Mouse (Mus musculus): ENCODE measurements at regions not wholly inside any gene's neighbourhood (a gene's known extent, or its start where the extent isn't known, plus 50 kb on each side); places are given as distances from the start of the nearest gene placed in this dataset.

DNA sequence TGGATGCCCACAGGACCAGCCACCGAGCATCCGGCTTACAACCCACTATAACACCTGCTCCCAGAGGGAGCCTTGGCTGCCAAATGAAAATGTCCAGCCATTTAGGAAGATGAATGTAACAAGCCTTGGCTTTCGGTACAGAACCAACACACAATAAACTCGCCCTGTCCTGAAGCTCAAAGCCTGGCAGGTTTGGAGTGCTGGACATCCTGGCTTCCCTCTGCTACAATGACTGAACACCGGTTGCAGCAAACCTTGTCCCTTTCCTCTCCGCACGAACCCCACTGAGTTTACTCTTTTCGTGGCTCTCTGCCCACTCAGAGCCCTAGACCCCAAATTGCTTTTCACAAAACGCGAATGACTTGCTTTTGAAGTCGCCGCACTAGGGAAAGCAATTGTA is 441.9 kb downstream of the Glrx3 start:
- no peak for DNase-seq (ENCODE audit: low spot score in 2 of 2)

DNA sequence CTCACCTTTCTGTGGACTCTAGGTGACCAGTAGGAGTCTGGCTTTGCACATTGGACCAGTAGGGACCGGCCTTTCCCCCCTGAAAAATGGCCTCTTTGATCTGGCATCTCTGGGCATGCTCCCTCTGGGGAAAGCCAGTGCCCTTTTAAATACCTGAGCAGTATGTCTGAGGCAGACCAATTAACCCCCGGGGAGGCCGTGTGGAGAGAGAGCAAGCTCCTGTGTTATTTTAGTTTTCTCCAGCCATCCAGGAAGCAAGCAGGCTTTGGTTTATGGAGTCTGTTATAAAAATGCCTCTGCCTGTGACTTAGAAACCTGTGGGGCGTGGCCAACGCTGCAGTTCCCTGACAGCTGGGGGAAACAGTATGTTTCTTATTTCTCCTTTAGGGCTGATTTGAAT is 445.5 kb downstream of the Glrx3 start:
- DNase-seq (ENCODE audit: low spot score in 2 of 2) = no peak

DNA sequence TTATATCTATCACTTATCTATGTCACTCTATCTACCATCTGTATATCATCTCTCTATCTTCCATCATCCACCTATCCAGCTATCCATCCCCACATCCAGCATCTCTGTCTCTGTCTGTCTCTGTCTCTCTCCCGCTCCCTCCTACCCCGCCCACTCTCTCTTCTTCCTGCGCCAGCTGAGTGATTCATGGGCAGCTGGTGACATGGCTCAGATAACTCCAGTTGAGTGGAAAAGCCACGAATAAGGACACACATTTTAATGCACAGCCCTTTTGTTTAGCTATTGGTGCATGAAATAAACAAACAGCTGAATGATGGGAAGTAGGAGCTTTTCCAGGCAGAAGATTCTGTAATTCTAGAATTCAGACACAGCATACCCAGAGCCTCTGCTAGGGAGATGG is 446.3 kb downstream of the Glrx3 start:
- no peak for DNase-seq (ENCODE audit: low spot score in 2 of 2)

DNA sequence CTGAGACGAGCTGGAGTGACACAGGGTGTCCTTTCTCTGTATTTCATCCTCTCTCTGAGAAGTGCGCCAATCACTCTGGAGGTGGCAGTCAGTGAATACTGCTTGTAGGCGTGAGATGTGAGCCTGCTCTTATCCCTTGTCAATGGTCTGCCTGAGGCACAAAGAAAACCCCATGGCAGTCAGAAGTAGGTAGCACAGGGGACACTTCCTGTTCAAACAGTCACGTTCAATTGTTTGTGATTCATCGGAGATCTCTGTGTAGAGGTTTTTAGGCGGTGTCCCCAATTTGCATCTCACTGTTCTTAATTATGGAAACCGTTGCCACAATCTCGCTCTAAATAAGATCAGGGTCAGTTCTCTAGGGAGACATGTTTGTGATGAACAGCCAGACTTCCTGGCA is 447.7 kb downstream of the Glrx3 start:
- DNase-seq (ENCODE audit: low spot score in 2 of 2) = no peak

DNA sequence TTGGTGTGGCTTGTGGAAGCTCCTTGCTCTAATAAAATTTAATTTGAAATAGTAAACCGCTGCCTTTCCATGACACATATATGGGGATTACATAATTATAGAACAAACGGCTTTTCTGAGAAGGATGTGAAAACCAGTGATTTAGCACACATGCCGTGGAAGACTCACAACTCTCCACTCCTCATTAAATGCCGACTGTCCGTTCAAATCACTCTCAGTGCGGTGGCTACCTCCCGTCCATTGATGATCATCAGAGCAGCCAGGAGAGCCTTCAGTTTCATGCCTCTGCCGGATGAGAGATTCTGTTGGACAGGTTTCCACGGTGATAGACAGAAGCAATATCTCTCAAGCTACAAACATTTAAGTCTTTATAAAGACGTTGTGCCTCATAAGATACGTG is 451.3 kb downstream of the Glrx3 start:
- DNase-seq (ENCODE audit: low spot score in 2 of 2) = no peak

DNA sequence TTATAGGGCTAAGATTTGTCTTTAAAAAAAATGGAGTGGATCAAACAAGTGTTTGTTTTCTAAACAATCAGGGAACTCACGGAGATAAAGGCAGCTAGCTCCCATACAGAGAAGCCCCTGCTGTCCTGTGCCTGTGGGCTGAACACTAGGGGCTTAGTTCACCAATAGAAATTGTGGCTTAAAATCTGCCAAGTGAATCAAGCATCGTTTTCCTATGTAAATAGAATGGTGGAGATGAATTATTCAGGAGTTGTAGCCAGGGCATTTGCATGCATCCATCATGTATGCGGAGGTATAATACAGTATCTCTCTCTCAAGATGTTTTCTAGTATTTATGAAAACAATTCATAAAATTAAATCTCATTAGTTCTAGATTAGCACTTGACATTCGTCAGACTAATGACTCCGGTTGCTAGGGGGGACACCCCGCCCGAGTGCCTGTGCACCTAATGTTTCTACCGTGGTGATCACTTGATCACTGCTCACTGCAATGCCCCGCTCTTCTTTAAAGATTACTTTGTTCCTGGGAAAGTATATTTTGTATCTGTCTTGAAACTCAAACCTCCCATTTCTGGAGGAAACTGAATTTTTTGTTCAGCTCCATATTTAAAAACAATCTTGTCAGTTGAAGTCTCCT is 469.1 kb downstream of the Glrx3 start:
- DNase-seq (ENCODE audit: low spot score in 2 of 2) = no peak

DNA sequence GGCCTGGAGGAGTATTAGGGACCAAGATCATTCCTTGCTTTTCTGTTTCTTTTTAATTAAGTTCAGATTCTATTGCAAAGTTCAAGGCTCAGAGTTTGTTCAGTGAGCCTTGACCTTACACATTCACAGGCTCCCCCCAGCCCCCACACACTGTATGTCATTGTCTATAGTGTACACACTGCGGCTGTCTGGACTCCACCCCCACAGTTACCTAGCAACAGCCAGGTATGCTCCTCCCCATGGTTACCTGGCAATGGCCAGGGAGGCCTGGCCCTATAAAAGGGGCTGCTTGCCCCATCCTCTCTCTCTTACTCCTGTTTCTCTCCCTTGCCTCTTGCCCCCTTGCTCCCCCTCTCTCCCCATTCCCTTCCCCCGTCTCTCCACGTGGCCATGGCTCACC is 472.0 kb downstream of the Glrx3 start:
- DNase-seq (ENCODE audit: low spot score in 2 of 2) = no peak

DNA sequence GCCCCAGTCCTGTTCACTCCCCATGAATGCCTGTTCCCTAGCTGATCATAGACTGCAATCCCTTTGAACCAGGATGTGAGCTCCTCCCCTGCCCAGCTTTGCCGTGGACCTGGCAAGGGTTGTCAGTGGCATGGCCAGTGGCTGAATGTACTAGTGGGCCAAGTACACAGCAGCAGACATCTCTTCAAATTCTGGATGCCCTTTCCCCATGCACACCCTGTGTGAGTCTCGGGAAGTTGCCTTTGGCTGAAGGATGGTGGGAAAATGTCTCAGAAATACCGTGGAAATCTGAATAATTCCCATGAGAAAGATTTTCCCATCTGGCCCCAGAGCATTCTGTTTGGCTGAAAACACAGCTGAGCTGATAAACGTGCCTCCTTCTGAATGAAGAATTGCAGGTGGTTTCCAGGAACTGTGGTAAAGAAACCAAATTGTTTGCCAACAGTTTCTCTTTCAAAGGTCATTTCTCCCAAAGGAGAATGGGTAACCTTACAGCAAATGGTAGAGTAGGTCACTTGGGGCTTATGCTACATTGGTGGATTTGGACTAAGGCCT is 476.2 kb downstream of the Glrx3 start:
- no peak for DNase-seq (ENCODE audit: low spot score in 2 of 2)

DNA sequence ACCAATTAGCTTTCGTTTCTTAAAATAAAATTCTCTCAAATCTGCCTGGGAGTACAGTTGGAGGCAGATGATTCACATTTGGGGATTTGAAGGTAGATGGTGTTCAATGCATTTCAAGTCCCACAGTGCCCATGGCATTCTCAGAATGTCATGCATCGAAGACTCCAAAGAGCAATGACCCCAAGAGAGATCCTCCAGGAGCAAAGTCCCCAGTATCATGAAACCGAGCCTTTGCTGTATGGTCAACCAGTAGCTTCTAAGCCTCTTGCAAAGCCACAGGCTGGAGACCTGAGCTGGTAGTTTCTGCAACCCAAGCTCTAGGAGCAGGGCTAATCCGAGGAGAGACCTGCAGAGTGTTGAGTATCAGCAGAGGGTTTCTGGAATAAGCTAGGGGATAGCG is 477.1 kb downstream of the Glrx3 start:
- no peak for DNase-seq (ENCODE audit: low spot score in 2 of 2)

DNA sequence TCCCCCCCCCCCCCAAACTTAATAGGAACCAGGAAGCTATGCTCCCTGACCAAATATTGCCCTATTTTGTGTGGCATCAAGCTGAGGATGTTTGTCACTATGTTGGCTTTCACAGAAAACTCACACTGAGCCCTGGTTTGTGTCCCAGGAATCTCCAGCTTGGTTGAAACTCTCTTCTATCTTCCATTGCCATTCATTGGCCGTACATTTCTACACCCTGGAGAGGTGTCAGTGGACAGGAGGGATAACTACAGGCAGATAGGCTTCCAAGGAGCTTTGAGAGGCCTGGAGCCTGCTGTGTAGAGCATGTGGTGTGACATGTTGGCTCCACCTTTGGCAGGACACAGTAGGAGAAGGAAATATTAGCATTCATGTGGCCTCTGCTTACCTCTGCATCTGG is 478.9 kb downstream of the Glrx3 start:
- no peak for DNase-seq (ENCODE audit: low spot score in 2 of 2)

DNA sequence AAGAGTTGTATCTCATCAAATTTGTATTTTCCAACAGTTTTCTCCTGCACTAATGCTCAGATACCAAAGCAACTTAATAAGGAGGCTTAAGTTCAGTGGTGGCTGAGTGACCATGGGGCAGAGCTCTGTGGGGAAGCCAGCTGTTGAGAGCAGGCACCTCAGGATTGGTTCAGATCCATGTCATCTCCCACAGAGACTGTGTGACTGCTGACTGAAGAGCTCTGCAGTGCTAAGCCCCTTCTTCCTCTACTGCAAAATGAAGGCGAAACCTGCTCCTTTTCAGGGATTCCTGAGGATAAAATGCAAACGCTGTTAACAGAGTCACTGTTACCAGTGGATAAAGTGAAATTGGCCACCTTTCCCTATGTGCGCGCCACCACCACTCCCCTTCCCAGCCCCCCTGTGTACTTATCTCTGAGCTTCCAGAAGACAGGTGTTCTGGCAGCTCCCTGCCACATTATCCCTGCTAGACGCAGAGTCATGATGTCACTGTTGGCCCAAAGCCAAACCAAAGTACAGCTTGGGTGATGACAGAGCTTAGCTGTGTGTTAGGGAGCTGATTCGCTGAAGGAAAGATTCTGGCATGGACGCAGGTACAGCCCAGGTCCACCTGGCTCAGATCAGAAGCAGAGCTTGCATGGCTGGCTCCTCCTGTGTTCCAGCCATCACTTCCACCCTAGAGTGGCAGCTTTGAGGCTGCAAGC is 472.9 kb downstream of the Tcerg1l start:
- peak; percentile 45 to 54 for DNase-seq (ENCODE audit: low spot score in 2 of 2)

DNA sequence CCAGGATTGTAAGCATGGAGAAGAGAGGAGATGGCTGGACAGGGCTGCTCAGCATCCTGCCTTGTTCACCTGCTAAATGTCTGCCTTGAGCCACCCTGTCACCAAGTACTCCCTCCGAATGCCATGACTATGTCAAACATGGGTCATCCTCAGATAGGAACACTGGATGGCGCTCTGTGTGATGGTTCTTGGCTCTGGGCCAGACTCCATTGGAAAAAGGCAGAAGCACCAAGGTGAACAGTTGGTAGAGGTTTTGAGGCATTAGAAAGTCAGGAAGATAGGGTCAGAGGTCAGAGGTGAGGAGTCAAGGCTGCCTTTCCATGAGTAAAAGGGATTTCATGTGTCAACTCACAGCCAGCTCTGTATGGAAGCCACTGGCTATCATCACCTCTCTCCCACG is 471.9 kb downstream of the Tcerg1l start:
- DNase-seq (ENCODE audit: low spot score in 2 of 2) = no peak

DNA sequence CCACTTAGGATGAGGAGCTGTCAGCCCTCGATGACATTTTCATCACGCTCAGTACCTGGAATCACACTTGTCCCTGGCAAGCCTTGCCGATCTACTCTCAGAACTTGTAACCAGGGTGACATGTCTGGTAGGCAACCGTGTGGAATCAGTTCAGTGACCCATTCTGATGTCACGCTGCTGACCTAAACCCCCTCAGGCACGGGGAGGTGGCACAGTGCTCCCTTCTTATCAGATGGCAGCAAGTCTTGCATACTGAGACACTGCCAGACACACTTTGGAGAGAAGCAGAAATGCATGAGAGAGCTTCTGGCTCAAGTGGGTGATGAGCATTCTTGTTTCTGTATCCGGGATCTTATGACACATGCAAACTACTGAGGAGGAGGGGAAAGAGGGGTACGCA is 470.2 kb downstream of the Tcerg1l start:
- no peak for DNase-seq (ENCODE audit: low spot score in 2 of 2)

DNA sequence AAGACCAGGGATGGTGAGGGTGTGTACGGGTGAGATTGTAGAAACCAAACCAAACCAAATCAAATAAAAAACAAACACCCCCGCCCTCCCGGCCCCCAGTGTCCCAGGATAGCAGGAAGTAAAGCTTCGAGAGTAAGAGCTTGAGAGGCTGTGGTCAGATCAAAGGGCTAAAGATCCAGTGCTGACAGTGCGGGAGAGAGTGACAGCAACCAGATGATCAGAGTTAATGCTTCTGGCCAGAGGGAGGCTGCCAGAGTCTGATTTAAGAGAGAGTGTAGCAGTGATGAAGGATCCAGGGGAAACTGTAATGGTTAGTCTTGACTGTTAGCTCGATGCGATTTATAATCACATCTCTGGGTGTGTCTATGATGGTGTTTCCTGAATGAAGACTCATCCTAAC is 467.3 kb downstream of the Tcerg1l start:
- DNase-seq (ENCODE audit: low spot score in 2 of 2) = no peak

DNA sequence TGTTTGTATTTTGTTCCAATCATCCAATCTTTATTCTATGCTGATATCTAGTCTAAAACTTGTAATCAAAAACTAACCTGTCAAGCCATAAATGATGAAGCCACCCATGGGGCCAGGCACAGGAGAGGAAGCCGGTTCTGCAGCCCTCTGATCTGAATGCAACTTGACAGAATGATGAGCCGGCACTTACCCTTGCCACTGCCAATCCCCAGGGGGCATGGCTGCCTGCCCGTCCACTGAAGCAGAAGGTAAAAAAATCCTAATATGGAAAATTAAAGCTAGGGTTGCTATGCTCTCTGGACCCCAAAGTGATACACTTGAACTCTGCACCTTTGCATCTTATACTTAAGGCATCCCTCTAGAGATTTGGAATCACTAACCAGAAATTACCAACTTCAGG is 461.6 kb downstream of the Tcerg1l start:
- DNase-seq (ENCODE audit: low spot score in 2 of 2) = no peak

DNA sequence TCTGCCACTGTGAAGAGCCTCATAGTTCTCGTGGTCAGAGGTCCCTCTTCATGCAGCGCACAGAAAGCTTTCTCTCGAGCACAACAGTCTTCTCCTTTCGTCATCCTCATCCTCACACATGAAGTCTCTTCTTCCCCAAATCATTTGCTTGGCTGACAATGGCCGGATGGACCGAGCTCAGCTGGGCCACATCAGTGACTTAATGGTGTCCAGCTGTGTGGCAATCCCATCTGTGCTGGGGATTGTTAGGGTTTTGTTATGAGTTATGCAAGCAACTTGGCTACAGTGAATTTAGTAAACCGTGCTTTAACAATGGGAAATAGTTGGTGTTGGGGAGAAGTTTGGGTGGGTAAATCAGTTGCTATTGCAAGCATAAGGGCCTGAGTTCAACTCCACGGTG is 458.4 kb downstream of the Tcerg1l start:
- DNase-seq (ENCODE audit: low spot score in 2 of 2) = no peak

DNA sequence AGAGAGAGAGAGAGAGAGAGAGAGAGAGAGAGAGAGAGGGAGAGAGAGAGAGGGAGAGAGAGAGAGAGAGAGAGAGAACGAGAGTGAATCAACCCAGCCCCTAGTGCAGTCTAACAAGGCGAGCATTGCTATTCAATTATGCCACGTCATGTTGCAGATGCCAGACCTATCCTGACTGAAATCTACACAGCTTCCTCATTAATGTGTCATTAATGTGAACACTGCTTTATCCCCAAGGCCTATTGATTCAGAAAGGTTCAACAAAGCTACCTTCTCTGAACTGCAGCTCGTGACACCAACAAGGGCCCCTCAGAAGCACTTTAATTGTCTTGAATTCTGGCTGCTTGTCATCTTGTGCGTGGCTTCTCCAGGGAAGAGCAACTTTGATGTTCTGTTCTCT is 457.4 kb downstream of the Tcerg1l start:
- no peak for DNase-seq (ENCODE audit: low spot score in 2 of 2)

DNA sequence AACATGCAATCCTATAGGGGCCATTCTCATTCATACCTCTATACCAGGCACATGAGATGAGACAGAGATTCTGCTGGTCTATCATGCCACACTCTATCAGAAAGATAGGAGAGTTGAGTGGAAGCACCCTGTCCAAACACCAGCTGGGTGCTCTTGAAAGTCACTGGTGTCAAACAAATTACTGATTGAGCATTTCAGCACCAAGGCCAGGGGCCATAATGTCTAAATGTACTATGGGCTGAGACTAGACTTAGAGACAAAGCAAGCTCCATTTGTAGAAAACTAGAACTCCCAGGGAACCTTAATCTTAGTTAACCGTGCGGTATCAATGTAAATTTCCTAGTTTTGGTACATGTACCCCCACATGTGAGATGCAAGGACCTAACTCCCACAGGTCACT is 452.5 kb downstream of the Tcerg1l start:
- no peak for DNase-seq (ENCODE audit: low spot score in 2 of 2)

DNA sequence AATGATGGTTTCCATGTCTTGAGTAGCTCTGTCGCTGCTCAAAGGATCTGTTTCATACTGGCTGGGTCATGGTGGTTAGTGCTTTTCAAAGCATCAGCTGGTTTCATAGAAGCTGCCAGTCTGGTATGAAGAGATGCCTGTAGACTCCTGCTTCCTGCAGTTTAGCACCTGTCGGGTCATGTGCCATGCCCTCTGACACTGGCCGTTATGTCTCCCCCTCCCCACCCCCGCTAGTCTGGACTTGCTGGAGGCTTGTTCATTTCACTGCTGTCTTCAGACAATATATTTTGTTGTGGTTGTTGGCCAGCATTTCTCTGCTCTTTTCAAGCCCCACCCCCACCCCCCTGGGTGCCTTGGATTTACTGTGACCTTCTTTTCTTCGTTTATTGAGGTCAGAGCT is 450.1 kb downstream of the Tcerg1l start:
- DNase-seq (ENCODE audit: low spot score in 2 of 2) = no peak

DNA sequence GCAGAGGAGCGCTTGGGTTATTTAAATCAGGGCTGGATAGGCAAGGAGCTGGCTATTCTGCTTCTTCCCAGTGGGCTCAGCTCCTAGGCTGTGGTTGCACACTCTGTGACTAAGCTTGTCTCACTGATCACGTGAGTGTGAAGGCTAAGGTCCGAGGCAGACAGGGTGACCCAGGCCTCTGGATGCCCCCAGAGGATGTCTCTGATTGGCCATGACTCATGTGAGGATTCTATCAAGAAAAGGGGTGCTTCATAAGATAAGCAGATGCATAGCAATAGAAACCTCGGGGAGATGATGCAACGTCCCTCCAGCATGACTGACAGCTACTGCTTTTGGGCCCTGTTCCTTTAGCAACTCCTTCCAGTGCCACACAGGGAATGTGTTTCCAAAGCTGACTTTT is 440.2 kb downstream of the Tcerg1l start:
- DNase-seq (ENCODE audit: low spot score in 2 of 2) = no peak

DNA sequence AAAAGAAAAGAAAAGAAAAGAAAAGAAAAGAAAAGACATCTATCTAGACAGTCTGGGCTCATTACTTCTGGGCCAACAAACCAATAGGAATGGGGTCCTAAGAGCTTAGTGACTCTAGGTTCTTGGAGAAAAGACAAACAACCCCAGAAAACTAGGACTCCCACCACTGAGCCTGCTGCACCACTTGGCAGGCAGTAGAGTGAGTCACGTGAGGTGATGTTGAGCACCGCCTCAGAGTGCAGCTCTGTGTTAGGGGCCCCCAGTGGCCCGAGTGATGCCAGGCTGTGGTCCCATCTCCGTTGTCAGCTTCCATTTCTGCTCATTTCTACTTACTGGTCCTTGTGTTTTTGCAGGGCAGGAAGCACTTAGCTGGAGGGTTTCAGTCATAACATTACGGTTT is 439.7 kb downstream of the Tcerg1l start:
- no peak for DNase-seq (ENCODE audit: low spot score in 2 of 2)

DNA sequence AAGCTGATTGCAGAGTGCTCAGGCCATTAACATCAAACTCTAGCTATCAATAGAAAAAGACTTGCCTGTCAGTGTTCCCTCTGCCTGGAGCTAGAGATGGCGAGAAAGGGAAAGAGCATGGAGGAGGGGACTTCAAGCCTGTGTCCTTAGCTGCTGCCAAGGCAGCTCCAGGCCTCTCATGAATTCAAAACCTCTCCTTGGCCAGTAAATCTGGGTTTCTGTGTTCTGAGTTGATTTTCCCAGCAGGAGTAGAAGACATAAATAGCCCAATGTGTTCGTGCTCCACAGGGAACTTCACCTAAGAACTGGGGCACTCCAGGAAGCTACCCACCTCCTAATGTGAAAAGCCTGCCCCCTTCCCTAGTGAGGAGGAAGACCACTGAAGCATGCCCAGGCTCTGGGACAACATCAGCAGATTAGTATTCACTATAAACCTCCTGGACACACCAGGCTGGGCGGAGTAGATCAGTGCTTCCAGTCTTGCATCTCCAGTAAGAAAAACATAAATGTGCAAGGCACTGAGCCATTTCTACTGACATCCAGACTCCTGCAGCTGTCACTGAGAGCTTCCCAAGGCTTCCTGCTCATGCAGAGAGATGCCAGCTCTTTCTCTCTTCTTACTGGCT is 433.9 kb downstream of the Tcerg1l start:
- peak; percentile 5 to 10 for DNase-seq (ENCODE audit: low spot score in 2 of 2)

DNA sequence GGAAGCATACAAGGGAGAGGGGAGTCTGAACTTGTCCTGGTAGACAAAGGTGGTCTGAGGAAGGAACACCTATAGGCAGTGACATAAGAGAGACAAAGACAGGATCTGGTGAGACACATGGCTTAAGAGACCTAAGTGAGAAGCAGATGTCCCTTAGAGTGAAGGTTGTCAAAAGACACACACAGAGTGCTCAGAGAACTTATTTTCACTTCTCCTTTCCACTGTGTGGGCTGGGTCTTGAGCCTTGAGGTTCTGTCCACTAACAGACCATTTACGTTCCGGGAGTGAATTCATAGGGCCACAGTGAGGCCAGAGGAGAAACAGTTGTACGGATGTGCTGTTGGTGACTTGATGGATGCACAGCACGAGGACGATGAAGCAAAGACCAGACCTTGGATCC is 422.8 kb downstream of the Tcerg1l start:
- no peak for DNase-seq (ENCODE audit: low spot score in 2 of 2)

All from layer of hippocampus, adult 8-10 months (tissue).